Comparison of ENCODE assay signal across 17 mouse cellular contexts in genomic region chr13:46360495-46361120, GRCm38 (mm10). TPM values are rescaled to one million over a fixed set of nuclear protein-coding genes. Genes with fewer than 3 reads are reported as not detected.
DNase-seq lines count a peak whose midpoint lies in the region; ATAC-seq lines count a peak whose summit lies in the region.
"Had no signal": no experiment of that assay in that cellular context is flagged by ENCODE, and none has a peak within 500 bp of the region (broad histone marks: within the 10 kb centered on the region; RNA-seq: fewer than 3 reads in every experiment).

No protein-coding gene starts in this region.

- peak overlapping the region; percentile 43 for H3K27ac ChIP-seq in midbrain, embryonic 16.5 days (ENCODE audit: low read length)
- no peak overlapping the region for H3K27ac ChIP-seq in midbrain, embryonic 13.5 days
- H3K27ac ChIP-seq: heart, embryonic 13.5 days; hindbrain, embryonic 12.5 days; midbrain, embryonic 12.5 days had no signal

- H3K27me3 ChIP-seq in midbrain, embryonic 16.5 days (ENCODE audit: control insufficient read depth, insufficient read depth, low read depth, low read length): no peaks in the 10 kb centered on the region
- H3K27me3 ChIP-seq in midbrain, embryonic 13.5 days: no peaks in the 10 kb centered on the region
- H3K27me3 ChIP-seq: heart, embryonic 13.5 days; midbrain, embryonic 12.5 days had no signal

- H3K4me3 ChIP-seq in midbrain, embryonic 16.5 days (ENCODE audit: low read depth, low read length): no peak overlapping the region
- H3K4me3 ChIP-seq in midbrain, embryonic 13.5 days (replicated peaks): no peak overlapping the region
- H3K4me3 ChIP-seq: heart, embryonic 13.5 days; hindbrain, embryonic 12.5 days; midbrain, embryonic 12.5 days had no signal

- DNase-seq in thymus, postnatal 14 days: peak; percentile 50
- no peak for DNase-seq in urinary bladder, postnatal 10 days (ENCODE audit: low spot score)
- no peak for DNase-seq in Muller cell, postnatal 12 days (ENCODE audit: inconsistent ontology term)
- DNase-seq in urinary bladder, adult 2 months (ENCODE audit: low spot score): no peak
- DNase-seq: cerebellum, adult 8-10 months; gastrocnemius, postnatal 25 days; kidney, adult 8-10 months; kidney, postnatal 4 days; lung, adult 2 months; right cerebral cortex, adult 18-20 months had no signal

- 69% methylated on average over 12 of the region's 12 CpGs for WGBS in midbrain, embryonic 16.5 days
- WGBS in midbrain, embryonic 13.5 days: 74% methylated on average over 12 of the region's 12 CpGs

- no peaks in the 10 kb centered on the region for H3K36me3 ChIP-seq in midbrain, embryonic 16.5 days (ENCODE audit: control insufficient read depth, insufficient read depth, low read length)
- no peaks in the 10 kb centered on the region for H3K36me3 ChIP-seq in midbrain, embryonic 13.5 days
- H3K36me3 ChIP-seq: heart, embryonic 13.5 days; hindbrain, embryonic 12.5 days; midbrain, embryonic 12.5 days had no signal

- H3K4me1 ChIP-seq in midbrain, embryonic 16.5 days (ENCODE audit: control insufficient read depth, insufficient read depth, low read length): peaks cover 4% of the 10 kb centered on the region; the same call in 1 of the 2 replicates
- peaks cover 18% of the 10 kb centered on the region for H3K4me1 ChIP-seq in midbrain, embryonic 13.5 days (replicated peaks)

- H3K4me2 ChIP-seq in midbrain, embryonic 16.5 days (ENCODE audit: low read length): no peak overlapping the region
- no peak overlapping the region for H3K4me2 ChIP-seq in midbrain, embryonic 13.5 days (replicated peaks)
- H3K4me2 ChIP-seq: heart, embryonic 13.5 days; hindbrain, embryonic 12.5 days; midbrain, embryonic 12.5 days had no signal

- no peaks in the 10 kb centered on the region for H3K9me3 ChIP-seq in midbrain, embryonic 16.5 days (replicated peaks; ENCODE audit: control insufficient read depth, low read length, poor library complexity, severe bottlenecking)
- H3K9me3 ChIP-seq in midbrain, embryonic 13.5 days: no peaks in the 10 kb centered on the region
- H3K9me3 ChIP-seq: heart, embryonic 13.5 days; hindbrain, embryonic 12.5 days; midbrain, embryonic 12.5 days had no signal

- H3K9ac ChIP-seq in midbrain, embryonic 16.5 days (ENCODE audit: low read depth, low read length): no peak overlapping the region
- no peak overlapping the region for H3K9ac ChIP-seq in midbrain, embryonic 13.5 days (replicated peaks)
- H3K9ac ChIP-seq: heart, embryonic 13.5 days; hindbrain, embryonic 12.5 days; midbrain, embryonic 12.5 days had no signal

- 0 out of 2 replicates have a peak, but pooled peaks have one; percentile 39 for ATAC-seq in midbrain, embryonic 16.5 days
- no peak for ATAC-seq in midbrain, embryonic 13.5 days
- peak; percentile 68 for ATAC-seq in activated CD4-positive, CD25-positive, alpha-beta regulatory T cell, adult 4 months
- peak; percentile 74 for ATAC-seq in inflammation-experienced regulatory T-cells, adult 6 months

RNA-seq across cellular contexts. Expression of gene Rbm24, which starts 57.6 kb away (rescaled TPM):
- 3.4 and 4.8 TPM in 2 replicates for polyA plus RNA-seq in midbrain, embryonic 16.5 days (2015; fragmentation: Nextera tagmentation; extraction: Ambion mirVana)
- 3.4 and 3.6 TPM in 2 replicates for polyA plus RNA-seq in midbrain, embryonic 13.5 days (2015; fragmentation: Nextera tagmentation; extraction: Ambion mirVana)
- polyA plus RNA-seq in activated CD4-positive, CD25-positive, alpha-beta regulatory T cell, adult 4 months (2017; shearing (Covaris generic)): not detected
- under 1 TPM in 2 of 3 experiments, not detected in 1; 0.15 to 0.67 TPM for polyA plus RNA-seq in inflammation-experienced regulatory T-cells, adult 6 months (2017; shearing (Covaris generic))
- polyA plus RNA-seq in urinary bladder, adult 2 months (2012; rRNA removed): 25.2 and 39.0 TPM in 2 replicates
